ENCODE assay signal across 18 mouse cellular contexts in genomic region chr13:117785376-117785775, GRCm38 (mm10).
DNase-seq lines count a peak whose midpoint lies in the region; ATAC-seq lines count a peak whose summit lies in the region.
"Had no signal": no experiment of that assay in that cellular context is flagged by ENCODE, and none has a peak within 500 bp of the region (broad histone marks: within the 10 kb centered on the region; RNA-seq: fewer than 3 reads in every experiment).

No protein-coding gene starts in this region.

- 96% methylated on average over 2 of the region's 2 CpGs for WGBS in midbrain, embryonic 11.5 days
- WGBS in midbrain, embryonic 10.5 days, result 90% methylated on average over 2 of the region's 2 CpGs
- 90% methylated on average over 2 of the region's 2 CpGs for WGBS in forebrain, embryonic 14.5 days

- H3K27ac ChIP-seq in midbrain, embryonic 11.5 days (ENCODE audit: low read depth, low read length), result no peak overlapping the region
- no peak overlapping the region for H3K27ac ChIP-seq in midbrain, embryonic 10.5 days (replicated peaks)
- no peak overlapping the region for H3K27ac ChIP-seq in forebrain, embryonic 14.5 days (ENCODE audit: low read depth, low read length)
- H3K27ac ChIP-seq: forebrain, embryonic 15.5 days; hindbrain, embryonic 14.5 days; limb, embryonic 15.5 days; liver, embryonic 15.5 days had no signal

- no peak for ATAC-seq in midbrain, embryonic 11.5 days (ENCODE audit: low FRiP score)
- ATAC-seq in forebrain, embryonic 14.5 days, result no peak
- ATAC-seq: forebrain, embryonic 15.5 days; intestine, embryonic 16.5 days; lung, postnatal 0 days; midbrain, embryonic 16.5 days had no signal

- H3K9ac ChIP-seq in midbrain, embryonic 11.5 days (ENCODE audit: low read length), result no peak overlapping the region
- no peak overlapping the region for H3K9ac ChIP-seq in forebrain, embryonic 14.5 days (ENCODE audit: low read length)
- H3K9ac ChIP-seq: forebrain, embryonic 15.5 days; heart, embryonic 12.5 days; hindbrain, embryonic 14.5 days; limb, embryonic 15.5 days; liver, embryonic 15.5 days had no signal

- H3K9me3 ChIP-seq in midbrain, embryonic 11.5 days (ENCODE audit: control insufficient read depth, low read length), result no peaks in the 10 kb centered on the region
- no peaks in the 10 kb centered on the region for H3K9me3 ChIP-seq in midbrain, embryonic 10.5 days (replicated peaks)
- no peaks in the 10 kb centered on the region for H3K9me3 ChIP-seq in forebrain, embryonic 14.5 days (replicated peaks; ENCODE audit: control insufficient read depth, low read length)
- H3K9me3 ChIP-seq: forebrain, embryonic 15.5 days; heart, embryonic 12.5 days; limb, embryonic 15.5 days; liver, embryonic 15.5 days had no signal

- H3K4me2 ChIP-seq in midbrain, embryonic 11.5 days, result no peak overlapping the region
- H3K4me2 ChIP-seq in forebrain, embryonic 14.5 days (ENCODE audit: low read length), result no peak overlapping the region
- H3K4me2 ChIP-seq: forebrain, embryonic 15.5 days; heart, embryonic 12.5 days; hindbrain, embryonic 14.5 days; limb, embryonic 15.5 days; liver, embryonic 15.5 days had no signal

- peak; percentile 39 for DNase-seq in midbrain, embryonic 11.5 days (ENCODE audit: low spot score, missing footprints)
- DNase-seq in midbrain, embryonic 10.5 days (ENCODE audit: low spot score), result no peak
- peak; percentile 87 for DNase-seq in cerebellum, adult 11-12 months
- DNase-seq in cerebellum, postnatal 10 days, result peak; percentile 78 to 80
- peak; percentile 30 for DNase-seq in thymus, postnatal 4 days
- no peak for DNase-seq in forebrain, embryonic 14.5 days (ENCODE audit: low spot score)
- no peak for DNase-seq in left cerebral cortex, adult 11 months (ENCODE audit: low spot score)
- DNase-seq: adrenal gland, postnatal 25 days; B cell, adult 2 months; heart, postnatal 14 days had no signal

- H3K27me3 ChIP-seq in midbrain, embryonic 11.5 days (ENCODE audit: control insufficient read depth, insufficient read depth, low read length), result no peaks in the 10 kb centered on the region
- no peaks in the 10 kb centered on the region for H3K27me3 ChIP-seq in midbrain, embryonic 10.5 days (ENCODE audit: low read depth, poor library complexity, severe bottlenecking)
- no peaks in the 10 kb centered on the region for H3K27me3 ChIP-seq in forebrain, embryonic 14.5 days (replicated peaks; ENCODE audit: control insufficient read depth, insufficient read depth, low read length)
- H3K27me3 ChIP-seq: forebrain, embryonic 15.5 days; heart, embryonic 12.5 days; limb, embryonic 15.5 days; liver, embryonic 15.5 days had no signal

- no peaks in the 10 kb centered on the region for H3K36me3 ChIP-seq in midbrain, embryonic 11.5 days (ENCODE audit: control insufficient read depth, insufficient read depth, low read length)
- H3K36me3 ChIP-seq in midbrain, embryonic 10.5 days, result no peaks in the 10 kb centered on the region
- H3K36me3 ChIP-seq in forebrain, embryonic 14.5 days (ENCODE audit: control insufficient read depth, insufficient read depth, low read length), result no peaks in the 10 kb centered on the region
- H3K36me3 ChIP-seq: forebrain, embryonic 15.5 days; heart, embryonic 12.5 days; limb, embryonic 15.5 days; liver, embryonic 15.5 days had no signal

- no peaks in the 10 kb centered on the region for H3K4me1 ChIP-seq in midbrain, embryonic 11.5 days (ENCODE audit: control insufficient read depth, insufficient read depth, low read length)
- H3K4me1 ChIP-seq in midbrain, embryonic 10.5 days, result no peaks in the 10 kb centered on the region
- no peaks in the 10 kb centered on the region for H3K4me1 ChIP-seq in forebrain, embryonic 14.5 days (ENCODE audit: control insufficient read depth, insufficient read depth, low read length)
- H3K4me1 ChIP-seq: forebrain, embryonic 15.5 days; heart, embryonic 12.5 days; limb, embryonic 15.5 days; liver, embryonic 15.5 days had no signal

- H3K4me3 ChIP-seq in midbrain, embryonic 11.5 days (ENCODE audit: low read depth, low read length), result no peak overlapping the region
- no peak overlapping the region for H3K4me3 ChIP-seq in midbrain, embryonic 10.5 days
- no peak overlapping the region for H3K4me3 ChIP-seq in forebrain, embryonic 14.5 days (ENCODE audit: low read depth, low read length)
- H3K4me3 ChIP-seq: forebrain, embryonic 15.5 days; heart, embryonic 12.5 days; limb, embryonic 15.5 days; liver, embryonic 15.5 days had no signal

Comparison
In these comparisons a context has a peak if more than half of its experiments do, and no peak if none do; other contexts are left out.
1. DNase-seq: peak in midbrain, embryonic 11.5 days (single experiment), cerebellum, adult 11-12 months (single experiment), cerebellum, postnatal 10 days (2 of 2) and thymus, postnatal 4 days (single experiment); none in midbrain, embryonic 10.5 days (single experiment), forebrain, embryonic 14.5 days (single experiment) and left cerebral cortex, adult 11 months (single experiment).